8 mouse cellular contexts compared by ENCODE assay signal in genomic region chr17:8856430-8857371, GRCm38 (mm10).
DNase-seq lines count a peak whose midpoint lies in the region; ATAC-seq and TF ChIP-seq lines count a peak whose summit lies in the region.

No protein-coding gene starts in this region.

- TF ChIP-seq POLR2A in bone marrow, adult 2 months (IDR thresholded peaks at IDR 0.05; ENCODE audit: borderline replicate concordance, control insufficient read depth, low read depth, low read length) = no peak

- ATAC-seq in liver, embryonic 16.5 days (ENCODE audit: low read depth) = peak; percentile 54
- ATAC-seq in neural tube, embryonic 12.5 days (ENCODE audit: low FRiP score, low read depth) = 0 out of 2 replicates have a peak, but pooled peaks have one; percentile 58

- peak; percentile 19 to 56 for DNase-seq in CD8-positive naive resting alpha-beta T cell, adult 2 months (ENCODE audit: low read depth in 2 of 2, low spot score in 2 of 2)
- peak; percentile 83 for DNase-seq in gastrocnemius, postnatal 14 days
- peak; percentile 56 for DNase-seq in induced T-regulatory cell, adult 2 months (ENCODE audit: low read depth)
- DNase-seq in thymus, postnatal 36 days = peak; percentile 92 to 96
- DNase-seq in right cerebral cortex, postnatal 36 days (ENCODE audit: low spot score in 2 of 2) = no peak

- H3K36me3 ChIP-seq in liver, embryonic 16.5 days (ENCODE audit: control insufficient read depth, insufficient read depth) = no peaks in the 10 kb centered on the region
- no peaks in the 10 kb centered on the region for H3K36me3 ChIP-seq in neural tube, embryonic 12.5 days

- H3K4me1 ChIP-seq in bone marrow, adult 2 months (ENCODE audit: control insufficient read depth, insufficient read depth, low read length) = peaks cover 1% of the 10 kb centered on the region
- H3K4me1 ChIP-seq in liver, embryonic 16.5 days (ENCODE audit: control insufficient read depth, low read depth, low read length) = peaks cover 5% of the 10 kb centered on the region
- H3K4me1 ChIP-seq in neural tube, embryonic 12.5 days = peaks cover 16% of the 10 kb centered on the region

- H3K9ac ChIP-seq in liver, embryonic 16.5 days (ENCODE audit: low read depth, low read length) = no peak overlapping the region
- no peak overlapping the region for H3K9ac ChIP-seq in neural tube, embryonic 12.5 days

- TF ChIP-seq CTCF in bone marrow, adult 2 months (IDR thresholded peaks at IDR 0.05; ENCODE audit: control insufficient read depth, insufficient read depth, low read length) = no peak

- 4% methylated on average over 22 of the region's 22 CpGs for WGBS in bone marrow, adult 2 months
- 18% methylated on average over 22 of the region's 22 CpGs for WGBS in liver, embryonic 16.5 days (ENCODE audit: insufficient replicate concordance)
- 28% methylated on average over 22 of the region's 22 CpGs for WGBS in neural tube, embryonic 12.5 days

- peak overlapping the region; percentile 50 for H3K27ac ChIP-seq in bone marrow, adult 2 months (ENCODE audit: control insufficient read depth, insufficient read depth, low read depth, low read length, poor library complexity)
- peak overlapping the region; percentile 41 for H3K27ac ChIP-seq in liver, embryonic 16.5 days (ENCODE audit: low read length)
- no peak overlapping the region for H3K27ac ChIP-seq in neural tube, embryonic 12.5 days

- intact Hi-C loops in gastrocnemius, postnatal 14 days (cut with DNase I; ENCODE audit: low total_unique reads) = no loop called here

- peak overlapping the region; percentile 37 for H3K4me3 ChIP-seq in bone marrow, adult 2 months (replicated peaks; ENCODE audit: control insufficient read depth, low read depth, low read length)
- H3K4me3 ChIP-seq in liver, embryonic 16.5 days (ENCODE audit: low read depth, low read length) = no peak overlapping the region
- H3K4me3 ChIP-seq in neural tube, embryonic 12.5 days = no peak overlapping the region

- H3K4me2 ChIP-seq in liver, embryonic 16.5 days (ENCODE audit: low read depth, low read length) = peak overlapping the region; percentile 41
- peak overlapping the region; percentile 40 for H3K4me2 ChIP-seq in neural tube, embryonic 12.5 days (replicated peaks)

- no peaks in the 10 kb centered on the region for H3K27me3 ChIP-seq in liver, embryonic 16.5 days (ENCODE audit: control insufficient read depth, insufficient read depth, low read depth, low read length)
- no peaks in the 10 kb centered on the region for H3K27me3 ChIP-seq in neural tube, embryonic 12.5 days (replicated peaks)

- no peaks in the 10 kb centered on the region for H3K9me3 ChIP-seq in liver, embryonic 16.5 days (replicated peaks; ENCODE audit: control insufficient read depth, low read length)
- H3K9me3 ChIP-seq in neural tube, embryonic 12.5 days = no peaks in the 10 kb centered on the region

Comparison
In these comparisons a context has a peak if more than half of its experiments do, and no peak if none do; other contexts are left out.
1. DNase-seq: peak in CD8-positive naive resting alpha-beta T cell, adult 2 months (2 of 2), gastrocnemius, postnatal 14 days (single experiment), induced T-regulatory cell, adult 2 months (single experiment) and thymus, postnatal 36 days (2 of 2); none in right cerebral cortex, postnatal 36 days (0 of 2).